Mouse (Mus musculus) CH12.LX (cell line): ENCODE results near the gene Gm20662. TPM values are rescaled to one million over a fixed set of nuclear protein-coding genes. Genes with fewer than 3 reads are reported as not detected.

Experiments used
- DNase-seq: peaks from one replicate; pipeline ENCODE4 v3.0.0-alpha.2; 2013; ENCODE audit errors: extremely low read depth
- H3K27ac ChIP-seq: 2 replicates; pipeline ENCODE4 v1.5.1; 2012; ENCODE audit warnings: low read depth, mild to moderate bottlenecking, control low read depth, moderate library complexity; ENCODE audit not compliant: insufficient read depth
- H3K27me3 ChIP-seq: replicated peaks from 2 replicates; pipeline ENCODE3; 2012; ENCODE audit warnings: inconsistent platforms
- H3K36me3 ChIP-seq, 2 experiments: replicated peaks in 1 of 2; 2 replicates each; pipeline versions ENCODE3 to v1.6.1; 2012; ENCODE audit warnings: inconsistent platforms in 1 of 2, low read length in 1 of 2, mild to moderate bottlenecking in 1 of 2, mixed read lengths in 1 of 2, moderate library complexity in 1 of 2; ENCODE audit not compliant: control insufficient read depth in 1 of 2, insufficient read depth in 1 of 2
- H3K4me1 ChIP-seq, 2 experiments: 2 replicates each; pipeline ENCODE4 v1.6.1; 2012; ENCODE audit warnings: inconsistent platforms in 1 of 2, moderate library complexity in 1 of 2; ENCODE audit not compliant: insufficient read depth in 2 of 2, control insufficient read depth in 1 of 2
- H3K4me2 ChIP-seq: 2 replicates; pipeline ENCODE4 v1.6.1; 2012; ENCODE audit warnings: low read depth, mild to moderate bottlenecking, control low read depth; ENCODE audit not compliant: poor library complexity, insufficient read depth, severe bottlenecking
- H3K4me3 ChIP-seq, 3 experiments: fragments of 150-350 bp in 1 of 3; sonication (generic) in 1 of 3; replicated peaks in 1 of 3; 2 replicates each; pipeline versions ENCODE3 to v1.5.1; 2011 to 2012; ENCODE audit warnings: low read depth in 2 of 3, low read length in 2 of 3, mild to moderate bottlenecking in 2 of 3, moderate library complexity in 2 of 3, control low read depth in 1 of 3, improper control_type of control experiment in 1 of 3, inconsistent platforms in 1 of 3, mixed read lengths in 1 of 3; ENCODE audit not compliant: poor library complexity in 1 of 3
- H3K79me2 ChIP-seq: replicated peaks from 2 replicates; pipeline ENCODE4 v1.6.1; 2012; ENCODE audit warnings: mild to moderate bottlenecking, moderate library complexity; ENCODE audit not compliant: control insufficient read depth, poor library complexity, insufficient read depth, severe bottlenecking; ENCODE audit errors: extremely low read depth
- H3K9ac ChIP-seq: 2 replicates; pipeline ENCODE4 v1.6.1; 2012; ENCODE audit warnings: low read depth, mild to moderate bottlenecking, control low read depth, moderate library complexity; ENCODE audit not compliant: insufficient read depth
- H3K9me3 ChIP-seq: replicated peaks from 2 replicates; pipeline ENCODE3; 2012; ENCODE audit warnings: low read length, inconsistent platforms, mixed read lengths
- BHLHE40 ChIP-seq: IDR thresholded peaks from 2 replicates; pipeline ENCODE4 v1.6.1; 2011; ENCODE audit warnings: mild to moderate bottlenecking, low read depth, low read length, improper control_type of control experiment
- CHD1 ChIP-seq: IDR thresholded peaks from 2 replicates; pipeline ENCODE4 v1.6.1; 2012; ENCODE audit warnings: low read depth, low read length, improper control_type of control experiment, inconsistent platforms
- CTCF ChIP-seq, 2 experiments: IDR thresholded peaks in 1 of 2; conservative IDR thresholded peaks in 1 of 2; 2 replicates each; pipeline ENCODE4 v1.5.1; 2011 to 2012; ENCODE audit warnings: low read depth in 2 of 2, low read length in 2 of 2, improper control_type of control experiment in 1 of 2, inconsistent platforms in 1 of 2, mild to moderate bottlenecking in 1 of 2, moderate library complexity in 1 of 2
- ELF1 ChIP-seq: IDR thresholded peaks from 2 replicates; pipeline ENCODE4 v1.6.1; 2014; ENCODE audit warnings: low read depth, mild to moderate bottlenecking, inconsistent platforms, low read length, improper control_type of control experiment
- EP300 ChIP-seq: IDR thresholded peaks from 2 replicates; pipeline ENCODE4 v1.6.1; 2011; ENCODE audit warnings: low read length, improper control_type of control experiment
- ETS1 ChIP-seq: conservative IDR thresholded peaks from 2 replicates; pipeline ENCODE4 v1.6.1; 2012; ENCODE audit warnings: low read depth, mild to moderate bottlenecking, inconsistent platforms, low read length, improper control_type of control experiment, moderate library complexity
- GABPA ChIP-seq: IDR thresholded peaks from 2 replicates; pipeline ENCODE4 v1.6.1; 2012; ENCODE audit warnings: low read depth, low read length, improper control_type of control experiment, inconsistent platforms; ENCODE audit not compliant: insufficient replicate concordance
- HCFC1 ChIP-seq: IDR thresholded peaks from 2 replicates; pipeline ENCODE4 v1.6.1; 2012; ENCODE audit warnings: low read depth, mild to moderate bottlenecking, inconsistent platforms, low read length, improper control_type of control experiment
- IRF4 ChIP-seq: IDR thresholded peaks from 2 replicates; pipeline ENCODE4 v1.6.1; 2014; ENCODE audit warnings: low read depth, mild to moderate bottlenecking, inconsistent platforms, low read length, improper control_type of control experiment
- JUND ChIP-seq: conservative IDR thresholded peaks from 2 replicates; pipeline ENCODE4 v1.6.1; 2011; ENCODE audit warnings: low read depth, low read length, improper control_type of control experiment
- MAFK ChIP-seq: IDR thresholded peaks from 2 replicates; pipeline ENCODE4 v1.6.1; 2011; ENCODE audit warnings: low read length, improper control_type of control experiment; ENCODE audit not compliant: insufficient replicate concordance
- MAX ChIP-seq: IDR thresholded peaks from 2 replicates; pipeline ENCODE4 v1.6.1; 2011; ENCODE audit warnings: low read length, improper control_type of control experiment
- MAZ ChIP-seq: IDR thresholded peaks from 2 replicates; pipeline ENCODE4 v1.6.1; 2012; ENCODE audit warnings: low read depth, mild to moderate bottlenecking, inconsistent platforms, low read length, improper control_type of control experiment, moderate library complexity
- MEF2A ChIP-seq: IDR thresholded peaks from 2 replicates; pipeline ENCODE4 v1.6.1; 2014; ENCODE audit warnings: low read depth, mild to moderate bottlenecking, inconsistent platforms, low read length, improper control_type of control experiment, borderline replicate concordance
- MXI1 ChIP-seq: IDR thresholded peaks from 2 replicates; pipeline ENCODE4 v1.6.1; 2011; ENCODE audit warnings: mild to moderate bottlenecking, low read depth, low read length, improper control_type of control experiment
- MYC ChIP-seq: IDR thresholded peaks from 2 replicates; pipeline ENCODE4 v1.6.1; 2011; ENCODE audit warnings: low read depth, mild to moderate bottlenecking, improper control_type of control experiment, low read length
- NELFE ChIP-seq: IDR thresholded peaks from 2 replicates; pipeline ENCODE4 v1.6.1; 2011; ENCODE audit warnings: low read depth, low read length, improper control_type of control experiment
- PAX5 ChIP-seq: IDR thresholded peaks from 2 replicates; pipeline ENCODE4 v1.6.1; 2012; ENCODE audit warnings: low read length, inconsistent platforms, mixed read lengths
- POLR2A ChIP-seq: IDR thresholded peaks from 2 replicates; pipeline ENCODE4 v1.6.1; 2011; ENCODE audit warnings: low read depth, mild to moderate bottlenecking, improper control_type of control experiment, low read length
- POLR2AphosphoS2 ChIP-seq: IDR thresholded peaks from 2 replicates; pipeline ENCODE4 v1.6.1; 2011; ENCODE audit warnings: low read depth, low read length, improper control_type of control experiment
- RAD21 ChIP-seq: IDR thresholded peaks from 2 replicates; pipeline ENCODE4 v1.6.1; 2011; ENCODE audit warnings: low read depth, mild to moderate bottlenecking, low read length, improper control_type of control experiment, moderate library complexity
- RCOR1 ChIP-seq: conservative IDR thresholded peaks from 2 replicates; pipeline ENCODE4 v1.6.1; 2012; ENCODE audit warnings: low read depth, mild to moderate bottlenecking, inconsistent platforms, low read length, improper control_type of control experiment
- SIN3A ChIP-seq: IDR thresholded peaks from 2 replicates; pipeline ENCODE4 v1.6.1; 2012; ENCODE audit warnings: low read length, improper control_type of control experiment, inconsistent platforms
- SMC3 ChIP-seq: IDR thresholded peaks from 2 replicates; pipeline ENCODE4 v1.6.1; 2011; ENCODE audit warnings: low read depth, low read length, improper control_type of control experiment
- TBP ChIP-seq: conservative IDR thresholded peaks from 2 replicates; pipeline ENCODE4 v1.6.1; 2011; ENCODE audit warnings: low read depth, low read length, improper control_type of control experiment
- TCF12 ChIP-seq: IDR thresholded peaks from 2 replicates; pipeline ENCODE4 v1.6.1; 2014; ENCODE audit warnings: low read depth, mild to moderate bottlenecking, inconsistent platforms, low read length, improper control_type of control experiment
- UBTF ChIP-seq: IDR thresholded peaks from 2 replicates; pipeline ENCODE4 v1.6.1; 2012; ENCODE audit warnings: low read depth, mild to moderate bottlenecking, inconsistent platforms, low read length, improper control_type of control experiment, moderate library complexity
- USF1 ChIP-seq: IDR thresholded peaks from 2 replicates; pipeline ENCODE4 v1.6.1; 2014; ENCODE audit warnings: low read depth, mild to moderate bottlenecking, inconsistent platforms, low read length, improper control_type of control experiment
- ZC3H11A ChIP-seq: IDR thresholded peaks from 2 replicates; pipeline ENCODE4 v1.6.1; 2012; ENCODE audit warnings: low read depth, mild to moderate bottlenecking, inconsistent platforms, low read length, improper control_type of control experiment
- ZKSCAN1 ChIP-seq: IDR thresholded peaks from 2 replicates; pipeline ENCODE4 v1.6.1; 2012; ENCODE audit warnings: low read depth, inconsistent platforms, low read length, improper control_type of control experiment, borderline replicate concordance
- ZMIZ1 ChIP-seq: IDR thresholded peaks from 2 replicates; pipeline ENCODE4 v1.6.1; 2012; ENCODE audit warnings: low read depth, mild to moderate bottlenecking, inconsistent platforms, low read length, improper control_type of control experiment
- ZNF384 ChIP-seq: IDR thresholded peaks from 2 replicates; pipeline ENCODE4 v1.6.1; 2012; ENCODE audit warnings: low read depth, low read length, improper control_type of control experiment, inconsistent platforms
- dilution Hi-C: fragments of 300-500 bp; cut with MboI; formaldehyde crosslinking; loops from 2 replicates; pipeline ENCODE4 v1.14.3; 2020; ENCODE audit warnings: low sequenced_read_pairs; ENCODE audit not compliant: extremely low pct_unique_long_range_greater_than_20kb, extremely low pct_ligation_motif_present
- in situ Hi-C: fragments of 300-500 bp; cut with MboI; formaldehyde crosslinking; loops from 3 replicates; pipeline ENCODE4 v1.14.3; 2019; ENCODE audit warnings: low sequenced_read_pairs, low pct_ligation_motif_present, low pct_unique_long_range_greater_than_20kb, mixed read lengths
- polyA plus RNA-seq: library from polyadenylated mRNA; unstranded; fragments of >175 nt; gene quantifications from 2 replicates; pipeline ENCODE4 v1.2.1, GENCODE M21; 2012; ENCODE audit warnings: low read depth; ENCODE audit not compliant: insufficient read length
- total RNA-seq, 2 experiments: library from RNA; depleted of rRNA; stranded (reverse); fragments of 300-350 nt in 1 of 2; fragments of >200 nt in 1 of 2; gene quantifications; 2 replicates each; pipeline ENCODE4 v1.2.3; 2012 to 2014

The Gm20662 gene
- total and polyA plus RNA-seq, 3 experiments, result 0.31 to 1.2 TPM; not detected in 1

DNA sequence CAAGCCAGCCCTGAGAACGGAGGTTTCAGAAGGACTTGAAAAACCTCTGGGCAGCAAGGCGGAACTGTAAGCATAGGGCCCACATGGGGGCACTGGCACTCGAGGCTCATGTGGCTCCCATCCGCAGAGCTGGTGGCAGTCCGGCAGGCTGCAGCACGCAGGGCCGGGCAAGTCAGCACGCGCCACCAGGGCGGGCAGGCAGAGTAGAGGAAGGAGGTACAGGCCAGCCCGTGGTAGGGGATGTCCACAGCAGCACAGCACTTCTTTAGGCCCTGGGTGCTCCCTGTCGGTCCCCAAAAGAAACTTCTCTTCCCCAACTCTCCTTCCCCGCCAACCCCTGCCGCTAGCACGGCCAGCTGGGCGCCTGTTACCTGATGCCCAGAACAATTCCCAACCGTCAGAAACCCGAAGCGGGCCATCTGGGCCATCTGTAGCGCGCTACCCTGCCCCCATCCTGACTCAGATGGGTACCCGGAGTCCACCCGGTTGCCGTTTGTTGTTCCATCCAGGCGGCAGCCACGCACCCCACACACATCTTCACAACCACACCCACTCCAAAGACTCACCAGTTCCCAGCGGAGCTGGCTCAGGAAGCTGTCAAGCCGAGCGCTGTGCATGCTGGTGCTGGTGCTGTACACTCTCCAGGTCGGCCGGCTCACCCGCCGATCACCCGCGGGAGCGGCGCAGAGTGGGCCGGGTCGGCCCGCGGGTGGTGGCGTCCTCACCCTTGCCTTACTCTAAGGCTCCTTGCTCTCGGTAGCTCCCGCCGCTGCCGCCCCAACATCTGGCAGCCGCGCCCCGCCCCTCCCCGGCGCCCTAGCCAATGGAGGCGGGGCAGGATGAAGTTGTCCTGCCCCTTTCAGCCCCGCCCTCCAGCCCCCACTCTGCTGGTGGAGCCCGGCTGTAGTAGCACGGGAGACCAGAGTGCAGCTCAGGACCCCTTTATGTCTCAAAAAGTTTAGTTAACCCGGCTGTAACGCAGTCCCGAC lies 10.7 kb upstream of the Gm20662 start, which contains the start of gene Inka1:
TSS of gene Inka1 (minus strand) at position 749 of the 989 bp plus-strand sequence.
- H3K36me3 ChIP-seq, result peaks cover 38 to 44% of the 10 kb centered on the region in 2 experiments

DNA sequence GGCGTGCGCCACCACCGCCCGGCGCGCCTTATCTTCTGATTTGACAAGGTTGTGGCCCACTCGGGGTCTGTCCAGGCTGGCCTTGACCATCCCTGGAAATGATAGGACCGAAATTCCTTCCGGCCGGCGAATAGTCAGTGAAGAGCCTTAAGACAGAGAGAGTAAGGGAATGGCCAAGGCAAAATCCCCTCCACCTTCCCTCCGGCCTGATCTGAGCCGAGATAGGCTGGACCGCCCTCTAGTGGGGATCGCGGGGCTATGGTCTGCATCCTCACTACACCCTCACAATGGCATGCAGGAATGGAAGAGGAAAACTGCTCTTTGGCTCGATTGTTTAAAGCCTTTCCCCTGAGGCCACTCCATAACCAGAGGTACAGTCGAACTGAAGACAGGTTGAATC lies 9.8 kb upstream of the Gm20662 start:
- dilution Hi-C loops, result no loop called here
- no peak for TF ChIP-seq JUND
- TF ChIP-seq EP300, result no peak
- TF ChIP-seq IRF4, result 0 out of 2 replicates have a peak, but pooled peaks have one; percentile 38
- no peak for TF ChIP-seq BHLHE40
- TF ChIP-seq MYC, result 0 out of 2 replicates have a peak, but pooled peaks have one; percentile 24
- TF ChIP-seq ZNF384, result no peak
- 0 out of 2 replicates have a peak, but pooled peaks have one; percentile 21 for TF ChIP-seq NELFE
- peak; percentile 94 for TF ChIP-seq SMC3
- TF ChIP-seq CTCF (conservative IDR thresholded peaks at IDR 0.05 in 1 of 2, IDR thresholded peaks at IDR 0.05 in 1 of 2; ENCODE audit: low read depth in 2 of 2, low read length in 2 of 2), result peak; percentile 60 to 95
- peak; percentile 9; the same call in 1 of the 2 replicates for TF ChIP-seq ZC3H11A
- TF ChIP-seq RAD21, result peak; percentile 85
- no peak for TF ChIP-seq ZKSCAN1
- peak; percentile 83 for DNase-seq
- H3K4me2 ChIP-seq, result peak overlapping the region; percentile 90
- H3K9me3 ChIP-seq, result no peaks in the 10 kb centered on the region
- H3K4me1 ChIP-seq, result peaks cover 25 to 44% of the 10 kb centered on the region in 2 experiments
- H3K9ac ChIP-seq, result 0 out of 2 replicates have a peak overlapping the region, but pooled peaks have one; percentile 12
- in situ Hi-C loops, result no loop called here
- H3K27me3 ChIP-seq, result no peaks in the 10 kb centered on the region
- peak overlapping the region in 1 of 3 experiments; percentile 92 for H3K4me3 ChIP-seq
- H3K36me3 ChIP-seq, result peaks cover 29 to 34% of the 10 kb centered on the region in 2 experiments
- H3K27ac ChIP-seq, result no peak overlapping the region
- H3K79me2 ChIP-seq, result no peaks in the 10 kb centered on the region

More for the DNA sequence above, 10.7 kb upstream of the Gm20662 start, which contains the start of gene Inka1:
- no peaks in the 10 kb centered on the region for H3K79me2 ChIP-seq
- H3K27me3 ChIP-seq, result no peaks in the 10 kb centered on the region
- in situ Hi-C loops (no loop called here), dilution Hi-C loops (no loop called here)
- peak within 1 kb of the TSS; percentile 78 for H3K27ac ChIP-seq
- H3K4me2 ChIP-seq, result peak within 1 kb of the TSS; percentile 90
- peak within 1 kb of the TSS; percentile 72 to 92 (median 81) for H3K4me3 ChIP-seq
- peak within 1 kb of the TSS; percentile 69 for H3K9ac ChIP-seq
- peaks cover 25 to 53% of the 10 kb centered on the region in 2 experiments for H3K4me1 ChIP-seq
- peak; percentile 98 for TF ChIP-seq CHD1
- TF ChIP-seq SMC3, result peak; percentile 39
- peak; percentile 90 for TF ChIP-seq SIN3A
- peak; percentile 85 for TF ChIP-seq BHLHE40
- TF ChIP-seq ZMIZ1, result peak; percentile 54
- TF ChIP-seq EP300, result peak; percentile 25; the same call in 1 of the 2 replicates
- no peak; the same call in 1 of the 2 replicates for TF ChIP-seq RCOR1
- peak; percentile 88 for TF ChIP-seq MAZ
- no peak for TF ChIP-seq MAFK
- peak; percentile 63; the same call in 1 of the 2 replicates for TF ChIP-seq ETS1
- peak; percentile 79; the same call in 1 of the 2 replicates for TF ChIP-seq MYC
- TF ChIP-seq NELFE, result peak; percentile 68
- TF ChIP-seq IRF4, result peak; percentile 73
- no peak for TF ChIP-seq ZC3H11A
- no peak for TF ChIP-seq USF1
- peak in 1 of 2 experiments; percentile 51; a peak in 2 of 4 replicates for TF ChIP-seq CTCF (conservative IDR thresholded peaks at IDR 0.05 in 1 of 2, IDR thresholded peaks at IDR 0.05 in 1 of 2; ENCODE audit: low read depth in 2 of 2, low read length in 2 of 2)
- TF ChIP-seq PAX5, result no peak
- 0 out of 2 replicates have a peak, but pooled peaks have one; percentile 1 for TF ChIP-seq TBP
- peak; percentile 92 for TF ChIP-seq UBTF
- peak; percentile 90 for TF ChIP-seq MAX
- TF ChIP-seq TCF12, result peak; percentile 80
- no peak for TF ChIP-seq GABPA
- TF ChIP-seq MXI1, result peak; percentile 92
- TF ChIP-seq HCFC1, result peak; percentile 46
- peak; percentile 73 for TF ChIP-seq ELF1
- peak; percentile 76; the same call in 1 of the 2 replicates for TF ChIP-seq POLR2AphosphoS2
- TF ChIP-seq MEF2A, result peak; percentile 70
- peak; percentile 74 for TF ChIP-seq POLR2A
- peak; percentile 83 for DNase-seq
- no peaks in the 10 kb centered on the region for H3K9me3 ChIP-seq
